Comparison of ENCODE assay signal across 20 mouse cellular contexts in the genomic region with DNA sequence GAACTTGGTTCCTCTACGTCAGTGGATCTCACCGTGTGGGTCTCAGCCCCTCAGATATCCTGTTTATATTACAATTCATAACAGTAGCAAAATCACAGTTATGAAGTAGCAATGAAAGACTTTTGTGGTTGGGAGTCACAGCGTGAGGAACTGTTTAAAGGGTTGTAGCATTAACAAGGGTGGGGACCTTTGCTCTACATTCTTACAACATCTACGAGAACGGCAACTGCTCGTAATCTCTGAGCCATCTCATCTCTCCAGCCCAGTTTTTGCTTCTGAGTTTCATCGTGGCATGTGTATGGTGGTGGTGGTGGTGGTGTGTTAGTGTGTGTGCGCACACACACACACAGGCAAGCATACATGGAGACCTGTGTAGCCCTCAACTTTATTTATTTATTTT. TPM values are rescaled to one million over a fixed set of nuclear protein-coding genes. Genes with fewer than 3 reads are reported as not detected.
"Had no signal": no experiment of that assay in that cellular context is flagged by ENCODE, and none has a peak within 500 bp of the region (broad histone marks: within the 10 kb centered on the region; RNA-seq: fewer than 3 reads in every experiment).

No protein-coding gene starts in this region.

- ATAC-seq: lung, postnatal 0 days; midbrain, embryonic 13.5 days; midbrain, embryonic 15.5 days had no signal

- H3K36me3 ChIP-seq: midbrain, embryonic 15.5 days had no signal

- H3K4me3 ChIP-seq: lung, embryonic 15.5 days; megakaryocyte, embryonic 14.5 days; midbrain, embryonic 13.5 days; midbrain, embryonic 15.5 days; neural tube, embryonic 12.5 days; stomach, embryonic 15.5 days had no signal

- H3K4me2 ChIP-seq: lung, embryonic 15.5 days; midbrain, embryonic 11.5 days; midbrain, embryonic 13.5 days; midbrain, embryonic 15.5 days; neural tube, embryonic 12.5 days; stomach, embryonic 15.5 days had no signal

- H3K9ac ChIP-seq: lung, embryonic 15.5 days; midbrain, embryonic 13.5 days; midbrain, embryonic 15.5 days; neural tube, embryonic 12.5 days; stomach, embryonic 15.5 days had no signal

- DNase-seq: lung, adult 2 months; lung, postnatal 14 days; lung, postnatal 36 days; right cerebral cortex, postnatal 14 days; thymus, adult 2 months; thymus, postnatal 25 days; thymus, postnatal 4 days had no signal

- H3K4me1 ChIP-seq: lung, embryonic 15.5 days; midbrain, embryonic 13.5 days; midbrain, embryonic 15.5 days; neural tube, embryonic 12.5 days; stomach, embryonic 15.5 days had no signal

- H3K9me3 ChIP-seq: lung, embryonic 15.5 days; midbrain, embryonic 15.5 days; stomach, embryonic 15.5 days had no signal

- H3K27ac ChIP-seq: lung, embryonic 15.5 days; macrophage; midbrain, embryonic 13.5 days; midbrain, embryonic 15.5 days; neural tube, embryonic 12.5 days; stomach, embryonic 15.5 days; stomach, postnatal 0 days had no signal

- H3K27me3 ChIP-seq: lung, embryonic 15.5 days; midbrain, embryonic 13.5 days; midbrain, embryonic 15.5 days; neural tube, embryonic 12.5 days; stomach, embryonic 15.5 days had no signal

RNA-seq across cellular contexts. Expression of a gene that starts 41.3 kb away (rescaled TPM):
- total RNA-seq: megakaryocyte progenitor cell, adult 5-6 weeks; midbrain, postnatal 0 days had no signal
- polyA plus RNA-seq: lung, embryonic 15.5 days; macrophage; midbrain, embryonic 11.5 days; midbrain, embryonic 13.5 days; midbrain, embryonic 15.5 days; midbrain, postnatal 0 days; neural tube, embryonic 12.5 days; stomach, embryonic 15.5 days; stomach, postnatal 0 days; urinary bladder, adult 2 months had no signal
